Mouse (Mus musculus): ENCODE results near the gene G430095P16Rik. TPM values are rescaled to one million over a fixed set of nuclear protein-coding genes. Genes with fewer than 3 reads are reported as not detected.

The G430095P16Rik gene
- total RNA-seq, 2 experiments from 2014 or later: 0.66 to 1.1 TPM

GRCm38 (mm10) chr8:84700941-84701911, 21.6 kb upstream of the G430095P16Rik start, which contains the start of gene Lyl1:
Lyl1 (plus strand) TSS chr8:84701457.
- intact Hi-C loops (cut with DNase I; ENCODE audit: low total_unique reads): no loop called here
- DNase-seq: peak; percentile 64

- no peak for DNase-seq
- intact Hi-C loops (cut with DNase I; ENCODE audit: low total_unique reads): no loop called here
These were observed 20.2 kb upstream of the G430095P16Rik start for GRCm38 (mm10) chr8:84702561-84702960.

GRCm38 (mm10) chr8:84702963-84703465, 19.8 kb upstream of the G430095P16Rik start:
- DNase-seq: no peak
- intact Hi-C loops (cut with DNase I; ENCODE audit: low total_unique reads): no loop called here

GRCm38 (mm10) chr8:84703466-84704249, 19.1 kb upstream of the G430095P16Rik start:
- DNase-seq: no peak
- intact Hi-C loops (cut with DNase I; ENCODE audit: low total_unique reads): no loop called here

GRCm38 (mm10) chr8:84704356-84704755, 18.5 kb upstream of the G430095P16Rik start:
- peak; percentile 84 for DNase-seq
- intact Hi-C loops (cut with DNase I; ENCODE audit: low total_unique reads): no loop called here

GRCm38 (mm10) chr8:84704867-84705831, 17.7 kb upstream of the G430095P16Rik start:
- DNase-seq: no peak
- intact Hi-C loops (cut with DNase I; ENCODE audit: low total_unique reads): no loop called here

- intact Hi-C loops (cut with DNase I; ENCODE audit: low total_unique reads): no loop called here
- DNase-seq: no peak
These were observed 16.8 kb upstream of the G430095P16Rik start for GRCm38 (mm10) chr8:84705960-84706359.

- intact Hi-C loops (cut with DNase I; ENCODE audit: low total_unique reads): no loop called here
- DNase-seq: peak; percentile 66
These were observed 16.1 kb upstream of the G430095P16Rik start for GRCm38 (mm10) chr8:84706610-84707266.

- DNase-seq: no peak
- intact Hi-C loops (cut with DNase I; ENCODE audit: low total_unique reads): no loop called here
These were observed 15.4 kb upstream of the G430095P16Rik start for GRCm38 (mm10) chr8:84707267-84707883.

- DNase-seq: peak; percentile 62
- intact Hi-C loops (cut with DNase I; ENCODE audit: low total_unique reads): loop anchor here (2.0 kb wide), 1 partner anchor 105 kb away; no protein-coding TSS in a partner anchor
These were observed 14.7 kb upstream of the G430095P16Rik start for GRCm38 (mm10) chr8:84708071-84708541.

GRCm38 (mm10) chr8:84708774-84709475, 13.9 kb upstream of the G430095P16Rik start:
- peak; percentile 84 for DNase-seq

GRCm38 (mm10) chr8:84709931-84710330, 12.9 kb upstream of the G430095P16Rik start:
- DNase-seq: no peak
- intact Hi-C loops (cut with DNase I; ENCODE audit: low total_unique reads): loop anchor here (2.0 kb wide), 1 partner anchor 103 kb away; no protein-coding TSS in a partner anchor

More at GRCm38 (mm10) chr8:84708774-84709475, 13.9 kb upstream of the G430095P16Rik start:
- intact Hi-C loops (cut with DNase I; ENCODE audit: low total_unique reads): loop anchor here (2.0 kb wide), 1 partner anchor 104 kb away; no protein-coding TSS in a partner anchor

- DNase-seq: no peak
- intact Hi-C loops (cut with DNase I; ENCODE audit: low total_unique reads): no loop called here
These were observed 11.5 kb upstream of the G430095P16Rik start for GRCm38 (mm10) chr8:84711312-84711711.

- peak; percentile 65 for DNase-seq
- intact Hi-C loops (cut with DNase I; ENCODE audit: low total_unique reads): no loop called here
These were observed 10.7 kb upstream of the G430095P16Rik start for GRCm38 (mm10) chr8:84711933-84712758.

GRCm38 (mm10) chr8:84712759-84713120, 10.1 kb upstream of the G430095P16Rik start:
- no peak for DNase-seq
- intact Hi-C loops (cut with DNase I; ENCODE audit: low total_unique reads): no loop called here

GRCm38 (mm10) chr8:84713381-84713780, 9.4 kb upstream of the G430095P16Rik start:
- DNase-seq: no peak
- intact Hi-C loops (cut with DNase I; ENCODE audit: low total_unique reads): no loop called here

All from gastrocnemius, postnatal 14 days (tissue).